ENCODE assay signal across 12 mouse cellular contexts in the genomic region with DNA sequence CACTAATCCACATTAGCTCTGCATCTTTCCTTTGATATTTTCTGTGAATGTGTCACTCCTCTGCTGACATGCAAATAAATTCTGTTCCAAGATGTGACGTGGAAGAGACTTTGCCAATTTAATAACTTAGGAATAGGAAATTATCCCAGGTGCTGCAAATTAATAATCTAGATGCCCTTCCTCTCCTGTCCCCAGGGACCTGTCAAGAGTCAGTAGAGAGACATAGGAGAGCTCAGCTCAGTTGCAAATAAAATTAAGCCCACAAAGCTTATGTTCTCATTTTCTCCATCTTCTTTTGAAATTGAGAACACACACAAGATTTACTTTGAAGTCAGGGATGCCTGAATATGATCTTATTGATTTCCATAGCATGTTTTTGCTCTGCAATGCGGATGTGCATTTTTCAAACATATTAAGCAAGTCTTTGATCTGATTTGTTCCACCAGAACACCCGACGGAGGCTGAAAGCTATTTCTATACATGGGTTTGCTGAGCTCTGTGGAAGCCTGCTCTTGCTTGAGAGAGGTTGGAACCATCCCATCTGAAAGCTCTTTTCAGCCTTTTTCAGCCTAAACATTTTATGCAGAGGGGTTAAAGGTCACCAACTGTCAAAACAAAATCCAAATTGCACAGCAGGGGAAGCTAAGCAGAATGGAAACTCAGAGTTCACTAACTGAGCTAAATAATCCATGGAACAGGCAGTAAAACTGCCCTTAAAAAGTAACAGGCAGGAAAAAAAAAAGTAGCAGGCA. TPM values are rescaled to one million over a fixed set of nuclear protein-coding genes. Genes with fewer than 3 reads are reported as not detected.
DNase-seq lines count a peak whose midpoint lies in the region; ATAC-seq and TF ChIP-seq lines count a peak whose summit lies in the region.
"Had no signal": no experiment of that assay in that cellular context is flagged by ENCODE, and none has a peak within 500 bp of the region (broad histone marks: within the 10 kb centered on the region; RNA-seq: fewer than 3 reads in every experiment).

No protein-coding gene starts in this region.

- WGBS in lung, embryonic 14.5 days: 28% methylated on average over 4 of the region's 4 CpGs
- WGBS in embryonic facial prominence, embryonic 11.5 days: 4% methylated on average over 4 of the region's 4 CpGs
- WGBS in limb, embryonic 11.5 days: 16% methylated on average over 4 of the region's 4 CpGs

- peak; percentile 78 for DNase-seq in lung, embryonic 14.5 days
- no peak for DNase-seq in lung, adult 18-20 months
- peak; percentile 91 for DNase-seq in embryonic facial prominence, embryonic 11.5 days (ENCODE audit: low spot score)
- DNase-seq in limb, embryonic 11.5 days (ENCODE audit: low spot score): peak; percentile 50
- DNase-seq in retina, postnatal 1 day: peak; percentile 3
- DNase-seq in right cerebral cortex, postnatal 14 days: no peak
- DNase-seq in thymus, postnatal 0 days (ENCODE audit: low spot score): no peak
- DNase-seq: adrenal gland, postnatal 36 days had no signal

- H3K27me3 ChIP-seq in lung, embryonic 14.5 days (ENCODE audit: insufficient read depth, low read length): no peaks in the 10 kb centered on the region
- no peaks in the 10 kb centered on the region for H3K27me3 ChIP-seq in embryonic facial prominence, embryonic 11.5 days (ENCODE audit: control insufficient read depth, insufficient read depth, low read length)
- H3K27me3 ChIP-seq in limb, embryonic 11.5 days (ENCODE audit: control insufficient read depth, insufficient read depth, low read length): no peaks in the 10 kb centered on the region
- H3K27me3 ChIP-seq: heart, embryonic 13.5 days had no signal

- H3K27ac ChIP-seq in lung, embryonic 14.5 days (ENCODE audit: low read depth): no peak overlapping the region; the same call in 1 of the 2 replicates
- peak overlapping the region; percentile 28; the same call in 1 of the 2 replicates for H3K27ac ChIP-seq in embryonic facial prominence, embryonic 11.5 days (replicated peaks; ENCODE audit: low read depth, low read length)
- peak overlapping the region; percentile 47 for H3K27ac ChIP-seq in limb, embryonic 11.5 days (replicated peaks; ENCODE audit: low read depth, low read length)
- H3K27ac ChIP-seq: heart, embryonic 13.5 days had no signal

- no peak for TF ChIP-seq CTCF in lung, embryonic 14.5 days (IDR thresholded peaks at IDR 0.05; ENCODE audit: low read depth)

- no peak overlapping the region for H3K4me2 ChIP-seq in lung, embryonic 14.5 days
- no peak overlapping the region for H3K4me2 ChIP-seq in embryonic facial prominence, embryonic 11.5 days (ENCODE audit: low read depth, low read length)
- H3K4me2 ChIP-seq in limb, embryonic 11.5 days (ENCODE audit: low read depth, severe bottlenecking): no peak overlapping the region
- H3K4me2 ChIP-seq: heart, embryonic 13.5 days had no signal

- H3K4me3 ChIP-seq in lung, embryonic 14.5 days (ENCODE audit: low read depth, low read length): no peak overlapping the region
- no peak overlapping the region for H3K4me3 ChIP-seq in embryonic facial prominence, embryonic 11.5 days (ENCODE audit: low read depth, low read length)
- H3K4me3 ChIP-seq in limb, embryonic 11.5 days (ENCODE audit: low read depth, low read length): no peak overlapping the region
- H3K4me3 ChIP-seq: heart, embryonic 13.5 days had no signal

- no peak overlapping the region for H3K9ac ChIP-seq in lung, embryonic 14.5 days
- H3K9ac ChIP-seq in embryonic facial prominence, embryonic 11.5 days (replicated peaks; ENCODE audit: low read length): no peak overlapping the region
- H3K9ac ChIP-seq in limb, embryonic 11.5 days (ENCODE audit: low read length): no peak overlapping the region
- H3K9ac ChIP-seq: heart, embryonic 13.5 days had no signal

- no peaks in the 10 kb centered on the region for H3K9me3 ChIP-seq in lung, embryonic 14.5 days (ENCODE audit: low read depth, low read length)
- no peaks in the 10 kb centered on the region for H3K9me3 ChIP-seq in embryonic facial prominence, embryonic 11.5 days (replicated peaks; ENCODE audit: control insufficient read depth, low read length)
- H3K9me3 ChIP-seq in limb, embryonic 11.5 days (ENCODE audit: control insufficient read depth, low read length): no peaks in the 10 kb centered on the region
- H3K9me3 ChIP-seq: heart, embryonic 13.5 days had no signal

- ATAC-seq in lung, embryonic 14.5 days (ENCODE audit: insufficient read depth): peak; percentile 28; the same call in 1 of the 2 replicates
- ATAC-seq in embryonic facial prominence, embryonic 11.5 days (replicated peaks; ENCODE audit: insufficient number of reproducible peaks, low FRiP score, low TSS enrichment, low read depth): peak; percentile 72; the same call in 1 of the 2 replicates
- 0 out of 2 replicates have a peak, but pooled peaks have one; percentile 62 for ATAC-seq in limb, embryonic 11.5 days (ENCODE audit: insufficient number of reproducible peaks, low FRiP score, low TSS enrichment, low read depth)
- ATAC-seq in activated CD4-positive, CD25-positive, alpha-beta regulatory T cell, adult 4 months: no peak
- ATAC-seq: lung, postnatal 0 days had no signal

- no peaks in the 10 kb centered on the region for H3K4me1 ChIP-seq in lung, embryonic 14.5 days (ENCODE audit: insufficient read depth)
- H3K4me1 ChIP-seq in embryonic facial prominence, embryonic 11.5 days (ENCODE audit: control insufficient read depth, insufficient read depth, low read length): 0 out of 2 replicates have a peak, but pooled peaks cover 3% of the 10 kb centered on the region
- H3K4me1 ChIP-seq in limb, embryonic 11.5 days (ENCODE audit: control insufficient read depth, insufficient read depth, low read length): peaks cover 4% of the 10 kb centered on the region
- H3K4me1 ChIP-seq: heart, embryonic 13.5 days had no signal

- H3K36me3 ChIP-seq in lung, embryonic 14.5 days (ENCODE audit: insufficient read depth): no peaks in the 10 kb centered on the region
- no peaks in the 10 kb centered on the region for H3K36me3 ChIP-seq in embryonic facial prominence, embryonic 11.5 days (replicated peaks; ENCODE audit: control insufficient read depth, insufficient read depth, low read depth, low read length)
- no peaks in the 10 kb centered on the region for H3K36me3 ChIP-seq in limb, embryonic 11.5 days (ENCODE audit: control insufficient read depth, insufficient read depth, low read length)
- H3K36me3 ChIP-seq: heart, embryonic 13.5 days had no signal

RNA-seq across cellular contexts. Expression of gene Prl, which starts 26.1 kb away (rescaled TPM):
- not detected in 2 replicates for polyA plus RNA-seq in lung, embryonic 14.5 days (2014; fragmentation: Nextera tagmentation; extraction: Ambion mirVana)
- polyA plus RNA-seq in embryonic facial prominence, embryonic 11.5 days (2014; fragmentation: Nextera tagmentation; extraction: Ambion mirVana): not detected in 2 replicates
- not detected in 2 replicates for polyA plus RNA-seq in limb, embryonic 11.5 days (2014; fragmentation: Nextera tagmentation; extraction: Ambion mirVana)
- under 1 TPM in 1 of 2 experiments, not detected in 1; 0.56 TPM for polyA plus RNA-seq in activated CD4-positive, CD25-positive, alpha-beta regulatory T cell, adult 4 months (2017; shearing (Covaris generic))
- not detected in 2 replicates for polyA plus RNA-seq in thymus, postnatal 0 days (2015; fragmentation: Nextera tagmentation; extraction: Ambion mirVana)
- polyA plus RNA-seq: cortical plate, adult 2 months; heart, embryonic 13.5 days; lung, postnatal 0 days had no signal

Comparison
In these comparisons a context has a peak if more than half of its experiments do, and no peak if none do; other contexts are left out.
1. DNase-seq: peak in lung, embryonic 14.5 days (single experiment), embryonic facial prominence, embryonic 11.5 days (single experiment), limb, embryonic 11.5 days (single experiment) and retina, postnatal 1 day (single experiment); none in lung, adult 18-20 months (0 of 2), right cerebral cortex, postnatal 14 days (single experiment) and thymus, postnatal 0 days (single experiment).